Mouse (Mus musculus) ovary, postnatal 14 days (tissue): ENCODE measurements around the gene Mat1a.

ENCODE experiments used
- DNase-seq: peaks from one replicate; pipeline ENCODE4 v3.0.0; 2022; ENCODE audit warnings: low spot score

Mat1a gene

GRCm38 (mm10) chr14:41140686-41141085, 35.9 kb downstream of the Mat1a start:
- DNase-seq, result no peak

GRCm38 (mm10) chr14:41146035-41146434, 41.2 kb downstream of the Mat1a start:
- no peak for DNase-seq

GRCm38 (mm10) chr14:41146922-41147321, 42.1 kb downstream of the Mat1a start:
- DNase-seq, result no peak

- DNase-seq, result no peak
These were observed 42.5 kb downstream of the Mat1a start for GRCm38 (mm10) chr14:41147356-41147755.

- DNase-seq, result no peak
These were observed 46.5 kb downstream of the Mat1a start, which contains the start of gene Mbl1 for GRCm38 (mm10) chr14:41151220-41151898. Gene Mbl1, plus strand, starts transcription at chr14:41151458.

GRCm38 (mm10) chr14:41160076-41160475, 55.2 kb downstream of the Mat1a start:
- no peak for DNase-seq

- no peak for DNase-seq
These were observed 55.9 kb downstream of the Mat1a start for GRCm38 (mm10) chr14:41160743-41161142.

GRCm38 (mm10) chr14:41162663-41163062, 57.8 kb downstream of the Mat1a start:
- peak; percentile 27 for DNase-seq

GRCm38 (mm10) chr14:41167278-41167677, 62.4 kb downstream of the Mat1a start:
- DNase-seq, result no peak

- no peak for DNase-seq
These were observed 63.7 kb downstream of the Mat1a start for GRCm38 (mm10) chr14:41168567-41168966.

- DNase-seq, result no peak
These were observed 65.7 kb downstream of the Mat1a start for GRCm38 (mm10) chr14:41170514-41170913.
